Mouse (Mus musculus) kidney, postnatal 0 days (tissue): ENCODE data around the gene Adamtsl5. TPM values are rescaled to one million over a fixed set of nuclear protein-coding genes. Genes with fewer than 3 reads are reported as not detected.

ENCODE experiments used
- ATAC-seq: fragments of 200-750 bp; cut with Nextera tagmentation; replicated peaks from 2 replicates; pipeline ENCODE4 v1.8.0; 2017; ENCODE audit warnings: low read depth, moderate number of reproducible peaks, moderate TSS enrichment, moderate library complexity; ENCODE audit not compliant: low FRiP score
- DNase-seq: peaks from one replicate; pipeline ENCODE4 v3.0.0-alpha.2; 2016; ENCODE audit warnings: low spot score
- H3K27ac ChIP-seq: fragments of 300-500 bp; sonication (generic); 2 replicates; pipeline ENCODE4 v1.5.1; 2014; ENCODE audit warnings: mild to moderate bottlenecking
- H3K27me3 ChIP-seq: fragments of 300-500 bp; sonication (generic); 2 replicates; pipeline ENCODE4 v1.6.1; 2014; ENCODE audit warnings: low read length, mixed read lengths; ENCODE audit not compliant: insufficient read depth
- H3K36me3 ChIP-seq: fragments of 300-500 bp; sonication (generic); 2 replicates; pipeline ENCODE4 v1.6.1; 2014; ENCODE audit warnings: low read length, mixed read lengths; ENCODE audit not compliant: insufficient read depth
- H3K4me1 ChIP-seq: fragments of 300-500 bp; sonication (generic); replicated peaks from 2 replicates; pipeline ENCODE4 v1.6.1; 2014; ENCODE audit warnings: antibody characterized with exemption, low read length, mixed read lengths; ENCODE audit not compliant: insufficient read depth
- H3K4me2 ChIP-seq: fragments of 300-500 bp; sonication (generic); 2 replicates; pipeline ENCODE4 v1.6.1; 2014; ENCODE audit warnings: mild to moderate bottlenecking, low read length, moderate library complexity, mixed read lengths
- H3K4me3 ChIP-seq: fragments of 300-500 bp; sonication (generic); replicated peaks from 2 replicates; pipeline ENCODE4 v1.5.1; 2014; ENCODE audit warnings: low read depth, low read length
- H3K9ac ChIP-seq: fragments of 300-500 bp; sonication (generic); 2 replicates; pipeline ENCODE4 v1.6.1; 2014; ENCODE audit warnings: low read depth, low read length
- H3K9me3 ChIP-seq: fragments of 300-500 bp; sonication (generic); replicated peaks from 2 replicates; pipeline ENCODE4 v1.6.1; 2016; ENCODE audit warnings: low read length, inconsistent platforms, mixed read lengths
- CTCF ChIP-seq: IDR thresholded peaks from 2 replicates; pipeline ENCODE4 v1.5.1; 2016; ENCODE audit warnings: antibody characterized with exemption, low read depth, mild to moderate bottlenecking, moderate library complexity
- WGBS: fragments of 180-500 bp; shearing (Covaris S2); extraction: QIAGEN DNeasy Blood & Tissue Kit; methylation state at CpG from one replicate; pipeline ENCODE4 v1.1.7; 2014; 5-methylcytosine and 5-hydroxymethylcytosine counted together
- polyA plus RNA-seq: library from polyadenylated mRNA; unstranded; fragments of >200 nt; fragmentation: Nextera tagmentation; extraction: Ambion mirVana; gene quantifications from 2 replicates; pipeline ENCODE4 v1.2.1, GENCODE M21; 2015

Gene Adamtsl5
- polyA plus RNA-seq, 1 experiment from 2014 or later, result 3.0 TPM

DNA sequence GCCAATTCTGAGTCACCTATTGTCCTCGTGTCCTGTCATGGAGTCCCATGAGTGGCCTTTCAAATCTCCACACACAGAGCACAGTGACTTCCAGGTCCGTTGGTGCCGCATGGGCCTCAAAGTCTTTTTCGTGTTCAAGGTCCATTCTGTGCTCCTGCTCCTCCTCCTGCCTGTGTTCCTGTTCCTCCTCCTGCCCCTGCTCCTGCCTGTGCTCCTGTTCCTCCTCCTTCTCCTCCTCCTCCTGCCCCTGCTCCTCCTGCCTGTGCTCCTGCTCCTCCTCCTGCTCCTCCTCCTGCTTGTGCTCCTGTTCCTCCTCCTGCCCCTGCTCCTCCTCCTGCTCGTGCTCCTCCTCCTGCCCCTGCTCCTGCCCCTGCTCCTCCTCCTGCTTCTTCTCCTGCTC, 19.7 kb upstream of the Adamtsl5 start:
- no peak overlapping the region for H3K9ac ChIP-seq
- DNase-seq, result no peak
- no peaks in the 10 kb centered on the region for H3K9me3 ChIP-seq
- ATAC-seq, result no peak
- no peak overlapping the region for H3K27ac ChIP-seq
- H3K4me2 ChIP-seq, result no peak overlapping the region
- no peak overlapping the region for H3K4me3 ChIP-seq
- no peaks in the 10 kb centered on the region for H3K36me3 ChIP-seq
- H3K4me1 ChIP-seq, result no peaks in the 10 kb centered on the region
- WGBS, result 31% methylated on average over 5 of the region's 5 CpGs
- no peak for TF ChIP-seq CTCF
- H3K27me3 ChIP-seq, result no peaks in the 10 kb centered on the region

DNA sequence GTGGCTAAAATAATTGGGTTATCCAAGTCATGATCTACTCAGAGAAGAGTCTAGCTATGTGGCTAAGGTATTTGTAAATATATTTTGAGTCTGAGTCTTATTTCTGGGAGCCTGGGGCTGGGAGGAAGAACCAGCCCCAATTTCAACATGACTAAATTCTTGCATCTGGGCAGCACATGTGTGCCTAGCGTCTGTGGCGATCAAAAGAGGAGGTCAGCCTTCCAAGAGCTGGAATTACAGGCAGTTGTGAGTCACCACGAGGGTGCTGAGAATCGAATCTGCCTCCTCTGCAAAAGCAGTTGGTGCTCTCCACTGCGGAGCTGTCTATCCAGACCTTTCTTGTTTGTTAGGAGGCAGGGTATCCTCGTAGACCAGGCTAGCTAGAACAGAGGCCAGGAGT, 17.5 kb upstream of the Adamtsl5 start:
- Histone ChIP-seq H3K9ac (no peak overlapping the region), H3K36me3 (no peaks in the 10 kb centered on the region), H3K27me3 (no peaks in the 10 kb centered on the region), H3K4me1 (no peaks in the 10 kb centered on the region), H3K4me3 (no peak overlapping the region), H3K4me2 (no peak overlapping the region), H3K27ac (no peak overlapping the region), H3K9me3 (no peaks in the 10 kb centered on the region)
- DNase-seq (no peak), ATAC-seq (no peak)
- TF ChIP-seq CTCF, result no peak
- WGBS, result 71% methylated on average over 6 of the region's 6 CpGs

DNA sequence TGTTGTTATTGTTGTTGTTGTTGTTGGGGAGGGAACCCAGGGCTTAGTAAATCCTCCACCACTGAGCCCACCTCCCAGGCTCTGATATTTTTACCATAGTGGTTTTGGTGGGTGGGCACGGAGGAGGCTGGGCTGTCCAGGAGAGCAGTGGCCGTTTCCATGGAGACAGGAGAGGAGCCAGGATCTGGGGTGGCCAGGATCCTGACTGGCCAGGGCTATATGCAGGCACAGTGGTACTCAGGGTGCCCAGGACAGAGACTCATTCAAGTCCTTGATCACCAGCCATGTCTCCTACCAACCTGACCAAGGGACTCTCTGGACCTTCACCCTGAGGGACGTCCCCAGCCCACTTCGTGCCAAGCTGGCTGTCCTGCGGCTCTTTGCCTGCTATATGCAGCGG, 15.5 kb upstream of the Adamtsl5 start:
- 25% methylated on average over 6 of the region's 6 CpGs for WGBS
- Histone ChIP-seq H3K4me3 (no peak overlapping the region), H3K4me1 (no peaks in the 10 kb centered on the region), H3K9ac (no peak overlapping the region), H3K27me3 (no peaks in the 10 kb centered on the region), H3K9me3 (no peaks in the 10 kb centered on the region), H3K4me2 (no peak overlapping the region), H3K36me3 (no peaks in the 10 kb centered on the region), H3K27ac (no peak overlapping the region)
- DNase-seq, result no peak
- no peak for TF ChIP-seq CTCF
- ATAC-seq, result no peak

DNA sequence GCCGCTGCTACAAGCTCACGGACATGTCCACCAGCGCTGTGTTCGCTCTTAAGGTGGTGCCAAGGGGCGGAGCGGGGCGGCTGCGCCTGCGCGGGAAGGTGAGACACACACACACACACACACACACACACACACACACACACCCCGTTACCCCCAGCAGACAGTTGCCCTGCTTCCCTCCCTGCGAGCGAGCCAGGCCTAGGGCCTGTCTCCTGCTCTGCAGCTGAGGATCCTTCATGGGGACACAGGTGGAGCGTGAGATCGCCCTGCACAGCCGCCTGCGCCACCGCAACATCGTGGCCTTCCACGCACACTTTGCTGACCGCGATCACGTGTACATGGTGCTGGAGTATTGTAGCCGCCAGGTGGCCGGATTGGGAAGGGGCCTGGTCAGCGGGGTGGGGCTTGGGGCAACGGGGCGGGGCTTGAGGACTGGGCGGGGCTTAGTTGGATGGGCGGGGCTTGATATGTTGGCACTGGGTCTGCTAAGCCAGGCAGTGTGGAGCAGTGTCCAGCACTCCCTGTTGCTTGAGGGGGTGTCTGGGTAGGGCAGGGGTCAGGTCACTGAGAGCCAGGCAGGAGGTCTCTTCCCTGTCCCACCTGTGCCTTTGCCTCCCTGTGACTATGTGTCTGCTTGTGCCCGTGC, 9.9 kb upstream of the Adamtsl5 start:
- ATAC-seq (peak; percentile 55), DNase-seq (no peak)
- no peak overlapping the region for H3K4me3 ChIP-seq
- H3K4me1 ChIP-seq, result peaks cover 13% of the 10 kb centered on the region; the same call in 1 of the 2 replicates
- H3K36me3 ChIP-seq, result no peaks in the 10 kb centered on the region
- 5% methylated on average over 31 of the region's 31 CpGs for WGBS
- H3K27me3 ChIP-seq, result peaks cover 32% of the 10 kb centered on the region
- peak overlapping the region; percentile 42 for H3K4me2 ChIP-seq
- TF ChIP-seq CTCF, result peak; percentile 48
- H3K9me3 ChIP-seq, result no peaks in the 10 kb centered on the region
- no peak overlapping the region for H3K27ac ChIP-seq
- H3K9ac ChIP-seq, result 0 out of 2 replicates have a peak overlapping the region, but pooled peaks have one; percentile 23

DNA sequence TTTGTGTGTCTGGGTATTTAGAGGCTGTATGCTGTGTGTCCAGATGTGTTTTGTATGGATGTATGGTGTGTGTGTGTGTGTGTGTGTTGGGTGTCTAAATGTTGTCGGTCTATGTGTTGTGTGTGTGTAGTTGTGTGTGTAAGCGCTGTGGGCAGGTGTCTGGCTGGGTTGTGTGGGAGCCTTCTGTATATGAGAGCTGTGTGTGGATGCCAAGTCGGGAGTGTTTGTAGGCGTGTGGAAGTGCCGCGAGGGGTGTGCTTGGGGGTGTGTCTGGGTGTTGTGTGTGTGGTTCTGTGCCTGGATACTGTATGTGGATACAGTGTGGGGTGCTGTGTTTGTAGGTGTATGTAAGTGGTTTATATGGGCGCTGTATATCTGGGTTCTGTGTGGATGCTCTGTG, 9.1 kb upstream of the Adamtsl5 start:
- Histone ChIP-seq H3K4me3 (no peak overlapping the region), H3K36me3 (no peaks in the 10 kb centered on the region), H3K27ac (no peak overlapping the region), H3K9ac (no peak overlapping the region), H3K4me1 (peaks cover 13% of the 10 kb centered on the region; the same call in 1 of the 2 replicates), H3K9me3 (no peaks in the 10 kb centered on the region), H3K4me2 (peak overlapping the region; percentile 42), H3K27me3 (peaks cover 32% of the 10 kb centered on the region)
- no peak for TF ChIP-seq CTCF
- 27% methylated on average over 7 of the region's 7 CpGs for WGBS
- no peak for DNase-seq
- ATAC-seq, result no peak

- H3K9me3 ChIP-seq, result no peaks in the 10 kb centered on the region
- H3K9ac ChIP-seq, result no peak overlapping the region; the same call in 1 of the 2 replicates
- no peaks in the 10 kb centered on the region for H3K36me3 ChIP-seq
- peak overlapping the region; percentile 27 for H3K4me3 ChIP-seq
- no peak for TF ChIP-seq CTCF
- no peak overlapping the region for H3K27ac ChIP-seq
- H3K4me2 ChIP-seq, result peak overlapping the region; percentile 53
- ATAC-seq (no peak), DNase-seq (no peak)
- peaks cover 13% of the 10 kb centered on the region; the same call in 1 of the 2 replicates for H3K4me1 ChIP-seq
- 2% methylated on average over 33 of the region's 34 CpGs for WGBS
- H3K27me3 ChIP-seq, result peaks cover 32% of the 10 kb centered on the region
Observed at GRCm38 (mm10) chr10:80356737-80357136, 8.5 kb upstream of the Adamtsl5 start.
